Comparison of ENCODE assay signal across 9 mouse cellular contexts in the genomic region with DNA sequence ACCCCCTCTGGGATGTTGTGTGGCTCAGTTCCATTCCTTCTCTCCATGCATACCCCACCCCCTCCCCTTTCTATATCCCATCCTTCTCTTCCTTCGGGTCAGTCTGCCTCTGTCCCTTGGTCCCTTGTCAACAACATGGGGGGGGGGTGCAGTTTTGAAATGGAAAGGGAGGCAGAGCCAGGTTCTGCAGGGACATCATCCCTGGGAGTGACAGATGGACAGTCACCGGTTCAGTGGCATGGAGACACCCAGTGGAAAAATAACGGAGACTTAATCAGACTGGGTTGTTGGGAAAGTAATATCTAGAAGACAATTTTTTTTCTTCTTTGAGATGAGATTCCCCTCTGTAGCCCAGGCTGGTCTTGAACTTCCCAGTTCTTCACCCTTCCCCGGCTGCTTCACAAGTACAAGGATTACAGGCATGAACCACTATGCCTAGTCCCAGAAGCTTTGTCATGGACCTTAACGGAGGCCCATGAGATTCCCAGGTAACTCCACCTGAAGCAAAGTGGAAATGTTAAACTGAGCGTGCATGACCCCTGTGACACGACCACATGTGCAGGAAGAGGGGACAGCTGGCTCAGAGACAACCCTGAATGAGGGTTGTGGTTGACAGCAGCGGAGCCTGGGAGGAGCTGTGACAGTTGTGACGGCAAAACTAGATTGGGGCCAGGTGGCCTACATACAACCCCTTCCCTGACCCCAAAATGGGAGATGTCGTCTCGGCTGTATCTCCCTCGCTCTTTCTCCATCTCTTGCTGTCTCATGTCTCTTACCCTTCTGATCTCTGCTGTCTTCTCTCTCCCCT. TPM values are rescaled to one million over a fixed set of nuclear protein-coding genes. Genes with fewer than 3 reads are reported as not detected.
A peak's percentile ranks its signal among the peaks of the same experiment; 100 is the strongest.
DNase-seq lines count a peak whose midpoint lies in the region; TF ChIP-seq lines count a peak whose summit lies in the region.
"Had no signal": no experiment of that assay in that cellular context is flagged by ENCODE, and none has a peak within 500 bp of the region (broad histone marks: within the 10 kb centered on the region; RNA-seq: fewer than 3 reads in every experiment).

No protein-coding gene starts in this region.

- DNase-seq in layer of hippocampus, adult 2 months (ENCODE audit: low spot score in 2 of 2): no peak
- DNase-seq in layer of hippocampus, adult 18-20 months (ENCODE audit: low spot score in 2 of 2): no peak
- DNase-seq in cerebellum, postnatal 10 days: peak; percentile 86
- DNase-seq in induced T-regulatory cell, adult 2 months (ENCODE audit: low read depth): peak; percentile 79
- DNase-seq in adrenal gland, adult 2 months: no peak
- no peak for DNase-seq in urinary bladder, adult 2 months (ENCODE audit: low spot score)
- no peak for DNase-seq in left cerebral cortex, adult 18-20 months (ENCODE audit: low spot score in 2 of 2)

- TF ChIP-seq CTCF in layer of hippocampus, adult 2 months (conservative IDR thresholded peaks at IDR 0.05): no peak
- no peak for TF ChIP-seq CTCF in small intestine, adult 2 months (IDR thresholded peaks at IDR 0.05; ENCODE audit: extremely low read depth, insufficient read length, insufficient replicate concordance, low read depth, low read length)

- peak overlapping the region; percentile 99 for H3K27ac ChIP-seq in layer of hippocampus, adult 2 months
- peak overlapping the region; percentile 44; the same call in 1 of the 2 replicates for H3K27ac ChIP-seq in small intestine, adult 2 months (ENCODE audit: insufficient read depth, low read depth, low read length)
- H3K27ac ChIP-seq: macrophage had no signal

- peaks cover 13% of the 10 kb centered on the region for H3K4me1 ChIP-seq in small intestine, adult 2 months (ENCODE audit: control insufficient read depth, insufficient read depth, insufficient read length, low read length)

- no peak for TF ChIP-seq POLR2A in small intestine, adult 2 months (IDR thresholded peaks at IDR 0.05; ENCODE audit: low read depth, low read length)

- 68% methylated on average over 12 of the region's 12 CpGs for WGBS in small intestine, adult 2 months

- H3K36me3 ChIP-seq in small intestine, adult 2 months (ENCODE audit: control insufficient read depth, insufficient read depth, low read length): no peaks in the 10 kb centered on the region; the same call in 1 of the 2 replicates

- H3K4me3 ChIP-seq in layer of hippocampus, adult 2 months: peak overlapping the region; percentile 67
- peak overlapping the region; percentile 57 for H3K4me3 ChIP-seq in small intestine, adult 2 months (ENCODE audit: low read depth, low read length)

- peaks cover 14% of the 10 kb centered on the region for H3K27me3 ChIP-seq in small intestine, adult 2 months (ENCODE audit: control insufficient read depth, insufficient read depth, low read length)

RNA-seq across cellular contexts. Expression of a gene that starts 0.7 kb away (rescaled TPM):
- 100 to 1,000 TPM; 276 to 305 TPM for total RNA-seq in layer of hippocampus, adult 2 months (2021)
- 100 to 1,000 TPM; 265 to 276 TPM for total RNA-seq in layer of hippocampus, adult 18-20 months (2021)
- polyA plus RNA-seq in small intestine, adult 2 months (2012; rRNA removed): 5.5 and 8.0 TPM in 2 replicates
- 10 to 100 TPM in 1 of 2 experiments, 1 to 10 TPM in 1; 9.1 to 12.8 TPM for total RNA-seq in adrenal gland, adult 2 months (2021)
- 22.1 and 32.8 TPM in 2 replicates for polyA plus RNA-seq in adrenal gland, adult 2 months (2012; rRNA removed)
- polyA plus RNA-seq in urinary bladder, adult 2 months (2012; rRNA removed): 8.0 and 11.1 TPM in 2 replicates
- total RNA-seq in left cerebral cortex, adult 18-20 months (2021): 100 to 1,000 TPM; 131 to 147 TPM

RNA-seq across cellular contexts. Expression of a gene that starts 1.7 kb away (rescaled TPM):
- 10 to 100 TPM; 46.8 to 55.8 TPM for total RNA-seq in layer of hippocampus, adult 2 months (2021)
- 10 to 100 TPM; 47.9 to 49.3 TPM for total RNA-seq in layer of hippocampus, adult 18-20 months (2021)
- polyA plus RNA-seq in small intestine, adult 2 months (2012; rRNA removed): 17.3 and 22.0 TPM in 2 replicates
- total RNA-seq in adrenal gland, adult 2 months (2021): 10 to 100 TPM; 58.3 to 70.7 TPM
- polyA plus RNA-seq in adrenal gland, adult 2 months (2012; rRNA removed): 58.5 and 102 TPM in 2 replicates
- polyA plus RNA-seq in urinary bladder, adult 2 months (2012; rRNA removed): 22.8 and 24.8 TPM in 2 replicates
- 10 to 100 TPM; 43.6 to 47.2 TPM for total RNA-seq in left cerebral cortex, adult 18-20 months (2021)

RNA-seq across cellular contexts. Expression of a gene that starts 14.2 kb away (rescaled TPM):
- 1 to 10 TPM; 1.7 to 2.4 TPM for total RNA-seq in layer of hippocampus, adult 2 months (2021)
- 1 to 10 TPM; 2.0 to 2.4 TPM for total RNA-seq in layer of hippocampus, adult 18-20 months (2021)
- polyA plus RNA-seq in small intestine, adult 2 months (2012; rRNA removed): 1.8 and 2.3 TPM in 2 replicates
- total RNA-seq in adrenal gland, adult 2 months (2021): 1 to 10 TPM; 2.4 to 3.0 TPM
- 2.4 and 4.2 TPM in 2 replicates for polyA plus RNA-seq in adrenal gland, adult 2 months (2012; rRNA removed)
- 9.3 and 10.6 TPM in 2 replicates for polyA plus RNA-seq in urinary bladder, adult 2 months (2012; rRNA removed)
- total RNA-seq in left cerebral cortex, adult 18-20 months (2021): 1 to 10 TPM; 3.2 to 3.4 TPM

RNA-seq across cellular contexts. Expression of a gene that starts 14.6 kb away (rescaled TPM):
- 10 to 100 TPM; 16.2 to 18.8 TPM for total RNA-seq in layer of hippocampus, adult 2 months (2021)
- 10 to 100 TPM; 16.6 to 18.0 TPM for total RNA-seq in layer of hippocampus, adult 18-20 months (2021)
- 2.5 and 9.3 TPM in 2 replicates for polyA plus RNA-seq in small intestine, adult 2 months (2012; rRNA removed)
- total RNA-seq in adrenal gland, adult 2 months (2021): 10 to 100 TPM; 12.7 to 17.2 TPM
- 7.1 and 7.6 TPM in 2 replicates for polyA plus RNA-seq in adrenal gland, adult 2 months (2012; rRNA removed)
- 4.6 and 7.2 TPM in 2 replicates for polyA plus RNA-seq in urinary bladder, adult 2 months (2012; rRNA removed)
- total RNA-seq in left cerebral cortex, adult 18-20 months (2021): 10 to 100 TPM; 11.4 to 14.3 TPM

RNA-seq across cellular contexts. Expression of a gene that starts 16.9 kb away (rescaled TPM):
- 10 to 100 TPM; 92.0 to 93.2 TPM for total RNA-seq in layer of hippocampus, adult 2 months (2021)
- 10 to 100 TPM; 83.4 to 95.0 TPM for total RNA-seq in layer of hippocampus, adult 18-20 months (2021)
- polyA plus RNA-seq in small intestine, adult 2 months (2012; rRNA removed): 26.6 and 48.0 TPM in 2 replicates
- 10 to 100 TPM; 44.1 to 53.2 TPM for total RNA-seq in adrenal gland, adult 2 months (2021)
- 114 and 118 TPM in 2 replicates for polyA plus RNA-seq in adrenal gland, adult 2 months (2012; rRNA removed)
- polyA plus RNA-seq in urinary bladder, adult 2 months (2012; rRNA removed): 39.2 and 42.1 TPM in 2 replicates
- 10 to 100 TPM; 60.1 to 63.2 TPM for total RNA-seq in left cerebral cortex, adult 18-20 months (2021)

Comparison
In these comparisons a context has a peak if more than half of its experiments do, and no peak if none do; other contexts are left out.
1. DNase-seq: peak in cerebellum, postnatal 10 days (2 of 2) and induced T-regulatory cell, adult 2 months (single experiment); none in layer of hippocampus, adult 2 months (0 of 2), layer of hippocampus, adult 18-20 months (0 of 2), adrenal gland, adult 2 months (single experiment), urinary bladder, adult 2 months (single experiment) and left cerebral cortex, adult 18-20 months (0 of 2).
2. RNA of a gene that starts 0.7 kb away (total RNA-seq): 276 to 305 TPM in layer of hippocampus, adult 2 months, 265 to 276 TPM in layer of hippocampus, adult 18-20 months and 131 to 147 TPM in left cerebral cortex, adult 18-20 months; 9.1 to 12.8 TPM in adrenal gland, adult 2 months; every median in the first group is over 4 times any median in the second.